Mouse (Mus musculus) liver, embryonic 13.5 days (tissue): ENCODE results near the gene Lhpp. TPM values are rescaled to one million over a fixed set of nuclear protein-coding genes. Genes with fewer than 3 reads are reported as not detected.

Source experiments
- ATAC-seq: fragments of 200-750 bp; cut with Nextera tagmentation; 2 replicates; pipeline ENCODE4 v1.8.0; 2017; ENCODE audit warnings: low read depth, mild to moderate bottlenecking, moderate number of reproducible peaks, moderate library complexity
- DNase-seq: peaks from one replicate; pipeline ENCODE4 v3.0.0; 2022
- H3K27ac ChIP-seq: fragments of 300-500 bp; sonication (generic); 2 replicates; pipeline ENCODE4 v1.5.1; 2015; ENCODE audit warnings: moderate library complexity, mild to moderate bottlenecking, inconsistent platforms
- H3K27me3 ChIP-seq: fragments of 300-500 bp; sonication (generic); 2 replicates; pipeline ENCODE4 v1.6.1; 2015; ENCODE audit warnings: mild to moderate bottlenecking, inconsistent platforms
- H3K36me3 ChIP-seq: fragments of 300-500 bp; sonication (generic); 2 replicates; pipeline ENCODE4 v1.6.1; 2015; ENCODE audit warnings: mild to moderate bottlenecking, inconsistent platforms
- H3K4me1 ChIP-seq: fragments of 300-500 bp; sonication (generic); replicated peaks from 2 replicates; pipeline ENCODE4 v1.6.1; 2015; ENCODE audit warnings: inconsistent platforms
- H3K4me2 ChIP-seq: fragments of 300-500 bp; sonication (generic); 2 replicates; pipeline ENCODE4 v1.6.1; 2015; ENCODE audit warnings: inconsistent platforms, mild to moderate bottlenecking, moderate library complexity
- H3K4me3 ChIP-seq: fragments of 300-500 bp; sonication (generic); replicated peaks from 2 replicates; pipeline ENCODE4 v1.5.1; 2015; ENCODE audit warnings: mild to moderate bottlenecking, inconsistent platforms
- H3K9ac ChIP-seq: fragments of 300-500 bp; sonication (generic); 2 replicates; pipeline ENCODE4 v1.6.1; 2015; ENCODE audit warnings: mild to moderate bottlenecking, inconsistent platforms
- H3K9me3 ChIP-seq: fragments of 300-500 bp; sonication (generic); replicated peaks from 2 replicates; pipeline ENCODE4 v1.6.1; 2016; ENCODE audit warnings: inconsistent platforms
- WGBS: fragments of 180-500 bp; shearing (Covaris S2); methylation state at CpG from one replicate; pipeline ENCODE4 v1.1.7; 2015; ENCODE audit not compliant: insufficient replicate concordance; 5-methylcytosine and 5-hydroxymethylcytosine counted together
- polyA plus RNA-seq: library from polyadenylated mRNA; unstranded; fragments of >200 nt; fragmentation: Nextera tagmentation; extraction: Ambion mirVana; gene quantifications from 2 replicates; pipeline ENCODE4 v1.2.1, GENCODE M21; 2015

Lhpp gene
- polyA plus RNA-seq, 1 experiment from 2014 or later: 8.0 TPM

DNA sequence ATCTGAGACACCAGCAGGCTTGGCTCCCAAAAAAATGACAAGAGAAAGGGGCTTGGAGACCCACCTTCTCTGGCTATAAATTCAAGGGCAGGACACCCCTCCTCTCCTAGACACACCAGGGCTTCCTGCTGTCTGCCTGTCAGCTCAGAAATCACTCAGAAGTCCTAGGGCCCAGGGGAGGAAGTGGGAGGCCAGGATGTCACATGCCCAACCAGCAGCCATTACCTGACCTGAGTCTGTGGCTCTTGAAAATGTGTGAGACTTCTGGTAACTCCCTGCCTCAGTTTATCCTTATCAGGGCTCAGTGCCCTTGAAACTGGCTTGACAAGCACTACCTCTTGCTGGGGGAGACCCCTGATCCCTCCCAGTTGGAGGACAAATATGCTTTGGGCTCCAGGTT is 89.2 kb downstream of the Lhpp start:
- peaks cover 16% of the 10 kb centered on the region for H3K4me1 ChIP-seq
- H3K36me3 ChIP-seq: no peaks in the 10 kb centered on the region
- H3K27me3 ChIP-seq: no peaks in the 10 kb centered on the region
- no peak for DNase-seq
- H3K4me3 ChIP-seq: no peak overlapping the region
- H3K9me3 ChIP-seq: no peaks in the 10 kb centered on the region
- no peak overlapping the region for H3K27ac ChIP-seq
- H3K4me2 ChIP-seq: no peak overlapping the region
- no peak for ATAC-seq
- H3K9ac ChIP-seq: no peak overlapping the region

DNA sequence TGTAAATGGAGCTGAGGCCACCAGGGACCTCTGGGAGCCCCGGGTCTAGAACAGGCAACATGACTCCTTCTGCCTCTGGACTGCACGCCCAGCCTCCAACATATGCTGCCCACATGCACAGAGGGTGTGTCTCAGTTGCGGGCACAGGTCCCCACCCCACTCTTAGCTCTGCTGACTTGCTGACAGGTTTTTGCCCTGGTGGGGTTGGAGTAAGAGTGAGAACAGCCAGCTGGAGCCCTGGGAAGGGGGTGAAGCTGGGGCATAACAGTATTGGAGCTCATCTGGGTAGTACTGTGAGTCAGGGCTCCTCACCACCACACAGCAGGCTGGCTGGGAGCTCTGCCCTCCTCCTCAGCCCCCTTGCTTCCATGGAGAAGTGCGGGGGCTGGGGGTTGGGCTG is 89.7 kb downstream of the Lhpp start:
- Histone ChIP-seq H3K4me2 (no peak overlapping the region), H3K9ac (no peak overlapping the region), H3K4me3 (no peak overlapping the region), H3K27ac (no peak overlapping the region), H3K9me3 (no peaks in the 10 kb centered on the region), H3K36me3 (no peaks in the 10 kb centered on the region), H3K27me3 (no peaks in the 10 kb centered on the region), H3K4me1 (peaks cover 16% of the 10 kb centered on the region)
- peak; percentile 47; the same call in 1 of the 2 replicates for ATAC-seq
- no peak for DNase-seq
- 47% methylated on average over 4 of the region's 4 CpGs for WGBS

GRCm38 (mm10) chr7:132701412-132701811 is 91.0 kb downstream of the Lhpp start:
- Histone ChIP-seq H3K4me1 (peaks cover 16% of the 10 kb centered on the region), H3K4me3 (no peak overlapping the region), H3K36me3 (no peaks in the 10 kb centered on the region), H3K9me3 (no peaks in the 10 kb centered on the region), H3K27me3 (no peaks in the 10 kb centered on the region), H3K9ac (no peak overlapping the region), H3K27ac (no peak overlapping the region), H3K4me2 (no peak overlapping the region)
- ATAC-seq (no peak), DNase-seq (no peak)
- 77% methylated on average over 3 of the region's 3 CpGs for WGBS

- H3K4me1 ChIP-seq: peaks cover 16% of the 10 kb centered on the region
- no peak overlapping the region for H3K27ac ChIP-seq
- DNase-seq: no peak
- H3K36me3 ChIP-seq: no peaks in the 10 kb centered on the region
- H3K9me3 ChIP-seq: no peaks in the 10 kb centered on the region
- H3K4me3 ChIP-seq: no peak overlapping the region
- no peaks in the 10 kb centered on the region for H3K27me3 ChIP-seq
- H3K4me2 ChIP-seq: no peak overlapping the region
- ATAC-seq: no peak
- no peak overlapping the region for H3K9ac ChIP-seq
- WGBS: 66% methylated on average over 3 of the region's 3 CpGs
Observed at GRCm38 (mm10) chr7:132702024-132702423, 91.6 kb downstream of the Lhpp start.

GRCm38 (mm10) chr7:132702492-132703070 is 92.1 kb downstream of the Lhpp start:
- Histone ChIP-seq H3K9me3 (no peaks in the 10 kb centered on the region), H3K36me3 (no peaks in the 10 kb centered on the region), H3K4me1 (peaks cover 18% of the 10 kb centered on the region), H3K9ac (no peak overlapping the region), H3K4me3 (no peak overlapping the region), H3K27ac (no peak overlapping the region), H3K27me3 (no peaks in the 10 kb centered on the region), H3K4me2 (no peak overlapping the region)
- no peak for DNase-seq
- WGBS: 50% methylated on average over 5 of the region's 5 CpGs
- no peak for ATAC-seq

DNA sequence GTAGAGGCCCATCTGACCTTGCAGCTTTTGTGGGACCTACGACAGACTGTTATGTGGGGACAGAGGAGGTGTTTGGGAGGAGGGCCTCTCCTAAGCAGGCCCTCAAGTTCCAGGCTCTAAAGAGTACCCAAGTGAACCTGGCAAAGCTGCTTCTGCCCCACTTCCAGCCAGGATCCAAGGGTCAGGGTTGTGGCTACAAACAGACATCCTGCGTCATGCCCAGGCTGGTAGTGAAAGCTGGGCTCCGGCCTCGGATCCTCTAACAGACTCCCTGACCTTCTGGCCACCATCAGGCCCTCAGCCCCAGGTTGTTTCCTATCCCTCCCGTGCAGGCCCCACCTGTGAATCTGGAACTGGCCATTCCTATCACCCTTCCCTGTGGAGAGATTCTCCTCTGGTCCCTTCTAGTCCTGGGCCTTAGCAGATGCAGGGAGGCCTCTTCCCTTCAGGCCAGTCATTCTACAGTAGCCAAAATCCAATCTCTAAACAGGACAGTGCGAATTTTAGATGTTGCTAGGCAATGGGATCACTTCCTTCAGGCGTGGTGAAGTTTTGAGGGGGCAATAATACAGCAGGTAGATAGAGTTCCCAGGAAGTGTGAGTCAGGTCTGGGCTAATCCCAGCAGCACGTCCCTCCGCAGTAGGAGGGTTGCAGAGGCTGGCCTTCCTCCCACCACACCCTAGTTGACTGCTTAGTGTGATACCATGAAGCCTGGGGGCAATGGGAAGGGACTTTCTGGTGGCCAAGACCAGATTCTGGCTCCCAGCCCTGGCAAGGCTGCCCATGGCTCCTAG is 93.3 kb downstream of the Lhpp start:
- Histone ChIP-seq H3K27me3 (no peaks in the 10 kb centered on the region), H3K27ac (no peak overlapping the region), H3K4me1 (peaks cover 19% of the 10 kb centered on the region), H3K4me3 (no peak overlapping the region), H3K9ac (no peak overlapping the region), H3K9me3 (no peaks in the 10 kb centered on the region), H3K4me2 (no peak overlapping the region), H3K36me3 (no peaks in the 10 kb centered on the region)
- no peak for DNase-seq
- ATAC-seq: no peak
- WGBS: 68% methylated on average over 9 of the region's 9 CpGs

DNA sequence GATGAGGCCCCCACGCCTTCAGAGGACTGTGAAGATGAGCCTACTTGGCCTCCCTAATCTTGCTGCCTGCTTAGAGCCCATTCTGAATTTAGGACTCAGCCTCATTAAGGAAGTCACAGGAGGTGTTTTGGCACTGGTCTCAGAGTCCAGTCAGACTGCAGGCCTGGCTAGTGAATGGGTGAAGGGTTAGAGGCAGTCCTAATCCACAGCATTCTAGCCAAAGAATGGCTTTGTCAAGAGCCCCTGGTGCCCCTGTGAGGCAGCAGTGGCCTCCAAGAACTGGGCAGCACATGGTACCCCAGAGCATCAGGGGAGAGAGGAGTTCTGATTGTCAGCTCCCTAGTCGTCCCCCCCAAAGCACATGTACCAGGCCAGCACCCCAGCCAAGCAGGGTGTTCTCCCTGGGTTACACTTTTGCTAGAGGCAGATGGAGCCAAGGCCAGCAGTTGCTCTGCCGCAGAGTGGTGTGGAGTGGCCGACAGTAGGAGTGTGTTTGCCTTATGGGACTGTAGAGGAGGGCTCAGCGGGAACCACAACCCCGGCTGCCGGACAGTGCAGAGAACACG is 94.0 kb downstream of the Lhpp start:
- H3K4me2 ChIP-seq: no peak overlapping the region
- no peak overlapping the region for H3K27ac ChIP-seq
- no peak for ATAC-seq
- H3K36me3 ChIP-seq: no peaks in the 10 kb centered on the region
- H3K27me3 ChIP-seq: no peaks in the 10 kb centered on the region
- DNase-seq: no peak
- no peak overlapping the region for H3K4me3 ChIP-seq
- H3K9ac ChIP-seq: no peak overlapping the region
- peaks cover 17% of the 10 kb centered on the region for H3K4me1 ChIP-seq
- WGBS: 76% methylated on average over 8 of the region's 8 CpGs
- no peaks in the 10 kb centered on the region for H3K9me3 ChIP-seq

DNA sequence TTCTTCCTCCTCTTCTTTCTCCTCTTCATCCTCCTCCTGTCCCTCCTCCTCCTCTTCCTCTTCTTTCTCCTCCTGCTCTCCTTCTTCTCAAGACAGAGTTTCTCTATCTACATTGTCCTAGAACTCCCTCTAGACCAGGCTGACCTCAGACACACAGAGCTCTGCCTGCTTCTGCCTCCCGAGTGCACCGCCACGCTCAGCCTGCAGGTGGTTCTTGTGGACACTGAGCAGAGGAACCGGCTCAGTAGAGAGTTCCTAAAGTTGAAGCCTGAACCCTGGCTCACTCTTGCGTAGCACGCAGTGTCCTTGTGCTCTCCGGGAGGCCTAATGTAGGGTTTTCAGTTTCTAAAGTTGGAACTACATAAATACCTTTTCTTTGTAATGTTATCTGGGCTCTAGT is 94.7 kb downstream of the Lhpp start:
- H3K36me3 ChIP-seq: no peaks in the 10 kb centered on the region
- ATAC-seq: no peak
- H3K4me2 ChIP-seq: no peak overlapping the region
- no peak overlapping the region for H3K27ac ChIP-seq
- H3K9me3 ChIP-seq: no peaks in the 10 kb centered on the region
- 74% methylated on average over 7 of the region's 7 CpGs for WGBS
- H3K4me1 ChIP-seq: peaks cover 10% of the 10 kb centered on the region
- H3K9ac ChIP-seq: no peak overlapping the region
- no peak overlapping the region for H3K4me3 ChIP-seq
- no peak for DNase-seq
- no peaks in the 10 kb centered on the region for H3K27me3 ChIP-seq

DNA sequence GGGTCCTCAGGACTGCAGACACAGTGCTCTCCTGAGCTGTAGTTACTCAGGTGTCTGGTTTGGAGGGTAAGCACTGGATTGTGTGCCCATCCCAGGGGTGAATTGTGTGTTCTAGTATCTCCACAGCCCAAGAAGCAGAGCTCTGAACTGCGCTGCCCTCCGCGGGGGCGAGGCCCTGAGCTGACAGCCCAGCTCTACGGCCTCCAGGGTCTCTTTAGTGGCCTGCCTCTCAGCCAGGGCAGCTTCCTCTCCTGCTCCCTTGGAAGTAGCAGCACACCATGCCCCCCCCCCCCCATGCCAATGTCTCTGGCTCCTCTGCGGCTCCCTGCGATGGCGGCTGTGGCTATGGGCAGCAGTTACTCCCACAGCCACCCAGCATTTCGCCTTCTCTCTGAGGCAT is 101.1 kb downstream of the Lhpp start:
- Histone ChIP-seq H3K27me3 (no peaks in the 10 kb centered on the region), H3K9me3 (no peaks in the 10 kb centered on the region), H3K27ac (no peak overlapping the region), H3K4me1 (peaks cover 45% of the 10 kb centered on the region), H3K4me3 (no peak overlapping the region), H3K4me2 (no peak overlapping the region), H3K9ac (no peak overlapping the region), H3K36me3 (peaks cover 61% of the 10 kb centered on the region)
- ATAC-seq (no peak), DNase-seq (no peak)
- WGBS: 82% methylated on average over 9 of the region's 9 CpGs

DNA sequence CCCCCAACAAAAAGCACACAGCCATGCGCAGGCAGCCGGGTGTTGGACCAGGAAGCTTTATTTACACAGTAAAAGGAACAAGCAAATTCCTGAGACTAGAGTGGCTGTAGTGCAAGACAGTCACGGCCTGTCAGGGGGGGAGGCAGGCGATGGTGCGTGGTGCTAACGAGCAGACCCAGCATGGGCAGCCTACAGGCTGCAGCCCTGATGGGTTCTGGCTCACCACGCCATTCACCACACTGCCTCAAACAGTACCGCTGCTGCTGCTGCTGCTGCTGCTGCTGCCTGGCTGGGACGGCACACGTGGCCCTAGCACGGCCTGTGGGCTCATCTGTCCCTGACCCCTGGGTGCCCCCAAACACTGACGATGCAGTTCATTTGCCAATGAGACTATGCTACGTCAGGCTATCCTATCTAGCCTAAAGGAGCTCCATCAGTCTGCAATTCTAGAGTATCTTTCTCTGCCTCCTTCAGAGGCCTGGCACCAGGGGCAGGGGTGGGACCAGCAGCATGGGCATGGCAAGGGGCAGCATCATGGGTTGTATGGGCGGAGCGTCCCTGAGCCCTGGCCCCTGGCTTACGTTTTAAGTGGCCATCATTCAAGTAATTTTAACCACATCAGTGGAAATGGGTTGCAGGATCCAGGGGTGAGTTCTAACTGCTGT is 101.7 kb downstream of the Lhpp start:
- 0 out of 2 replicates have a peak overlapping the region, but pooled peaks have one; percentile 6 for H3K4me2 ChIP-seq
- H3K9ac ChIP-seq: no peak overlapping the region
- H3K9me3 ChIP-seq: no peaks in the 10 kb centered on the region
- peaks cover 61% of the 10 kb centered on the region for H3K36me3 ChIP-seq
- H3K4me1 ChIP-seq: peaks cover 49% of the 10 kb centered on the region
- ATAC-seq (peak; percentile 24; the same call in 1 of the 2 replicates), DNase-seq (no peak)
- H3K27ac ChIP-seq: 0 out of 2 replicates have a peak overlapping the region, but pooled peaks have one; percentile 23
- no peaks in the 10 kb centered on the region for H3K27me3 ChIP-seq
- no peak overlapping the region for H3K4me3 ChIP-seq
- WGBS: 67% methylated on average over 16 of the region's 16 CpGs

- no peak for DNase-seq
- peak overlapping the region; percentile 82 for H3K27ac ChIP-seq
- H3K36me3 ChIP-seq: peaks cover 67% of the 10 kb centered on the region
Observed at GRCm38 (mm10) chr7:132712956-132713355, 102.5 kb downstream of the Lhpp start.

More at GRCm38 (mm10) chr7:132712956-132713355, 102.5 kb downstream of the Lhpp start:
- ATAC-seq: no peak
- Histone ChIP-seq H3K4me2 (no peak overlapping the region), H3K4me1 (peaks cover 54% of the 10 kb centered on the region), H3K4me3 (no peak overlapping the region), H3K9me3 (no peaks in the 10 kb centered on the region), H3K9ac (peak overlapping the region; percentile 34; the same call in 1 of the 2 replicates), H3K27me3 (no peaks in the 10 kb centered on the region)
- 53% methylated on average over 7 of the region's 7 CpGs for WGBS
